Mouse (Mus musculus) embryonic fibroblast, embryonic 13.5 days (primary cell): ENCODE data around the gene Shisal1. TPM values are rescaled to one million over a fixed set of nuclear protein-coding genes. Genes with fewer than 3 reads are reported as not detected.
A peak's percentile ranks its signal among the peaks of the same experiment; 100 is the strongest.

Source experiments
- H3K27ac ChIP-seq: 2 replicates; pipeline ENCODE4 v1.5.1; 2012; ENCODE audit warnings: low read length, control low read depth, inconsistent platforms; ENCODE audit not compliant: insufficient read depth
- H3K4me1 ChIP-seq: 2 replicates; pipeline ENCODE4 v1.6.1; 2011; ENCODE audit warnings: low read length; ENCODE audit not compliant: control insufficient read depth, insufficient read depth
- H3K4me3 ChIP-seq: 2 replicates; pipeline ENCODE4 v1.5.1; 2011; ENCODE audit warnings: mild to moderate bottlenecking, control low read depth, low read length; ENCODE audit not compliant: insufficient read depth
- CTCF ChIP-seq: IDR thresholded peaks from 2 replicates; pipeline ENCODE4 v1.5.1; 2011; ENCODE audit warnings: mild to moderate bottlenecking, control low read depth, low read length, moderate library complexity, borderline replicate concordance; ENCODE audit not compliant: insufficient read depth
- POLR2A ChIP-seq: IDR thresholded peaks from 2 replicates; pipeline ENCODE4 v1.6.1; 2011; ENCODE audit warnings: low read depth, mild to moderate bottlenecking, control low read depth, low read length, moderate library complexity
- polyA plus RNA-seq: library from polyadenylated mRNA; stranded (reverse); fragments of >200 nt; gene quantifications from 2 replicates; pipeline ENCODE4 v1.2.4, GENCODE M21; 2011; ENCODE audit warnings: low read depth; ENCODE audit not compliant: missing spikeins, insufficient read length

Gene Shisal1
- polyA plus RNA-seq, 1 experiment = 0.35 TPM

GRCm38 (mm10) chr15:84403454-84404113, 43.3 kb downstream of the Shisal1 start:
- Histone ChIP-seq H3K27ac (no peak overlapping the region), H3K4me1 (no peaks in the 10 kb centered on the region), H3K4me3 (no peak overlapping the region)
- TF ChIP-seq POLR2A (no peak), CTCF (no peak)

GRCm38 (mm10) chr15:84398617-84399016, 48.3 kb downstream of the Shisal1 start:
- Histone ChIP-seq H3K4me3 (no peak overlapping the region), H3K4me1 (no peaks in the 10 kb centered on the region), H3K27ac (no peak overlapping the region)
- TF ChIP-seq CTCF (no peak), POLR2A (no peak)

GRCm38 (mm10) chr15:84397663-84398169, 49.2 kb downstream of the Shisal1 start:
- Histone ChIP-seq H3K4me1 (no peaks in the 10 kb centered on the region), H3K4me3 (no peak overlapping the region), H3K27ac (no peak overlapping the region)
- TF ChIP-seq POLR2A = no peak
- no peak for TF ChIP-seq CTCF

GRCm38 (mm10) chr15:84395341-84396067, 51.4 kb downstream of the Shisal1 start:
- TF ChIP-seq CTCF = no peak
- no peak for TF ChIP-seq POLR2A
- Histone ChIP-seq H3K4me1 (no peaks in the 10 kb centered on the region), H3K27ac (no peak overlapping the region), H3K4me3 (no peak overlapping the region)

- no peak overlapping the region for H3K27ac ChIP-seq
- TF ChIP-seq POLR2A (no peak), CTCF (0 out of 2 replicates have a peak, but pooled peaks have one; percentile 7)
- H3K4me3 ChIP-seq = no peak overlapping the region
- no peaks in the 10 kb centered on the region for H3K4me1 ChIP-seq
These were observed 53.6 kb downstream of the Shisal1 start for GRCm38 (mm10) chr15:84393341-84393740.

- TF ChIP-seq CTCF = no peak
- TF ChIP-seq POLR2A = no peak
- Histone ChIP-seq H3K4me3 (no peak overlapping the region), H3K27ac (no peak overlapping the region), H3K4me1 (no peaks in the 10 kb centered on the region)
These were observed 54.1 kb downstream of the Shisal1 start for GRCm38 (mm10) chr15:84392840-84393239.

- Histone ChIP-seq H3K27ac (no peak overlapping the region), H3K4me3 (no peak overlapping the region), H3K4me1 (no peaks in the 10 kb centered on the region)
- TF ChIP-seq POLR2A (no peak), CTCF (no peak)
These were observed 54.8 kb downstream of the Shisal1 start for GRCm38 (mm10) chr15:84392131-84392530.

GRCm38 (mm10) chr15:84388698-84389131, 58.2 kb downstream of the Shisal1 start:
- no peak overlapping the region for H3K4me3 ChIP-seq
- no peak for TF ChIP-seq POLR2A
- TF ChIP-seq CTCF = no peak
- no peak overlapping the region for H3K27ac ChIP-seq
- no peaks in the 10 kb centered on the region for H3K4me1 ChIP-seq

- Histone ChIP-seq H3K27ac (no peak overlapping the region), H3K4me3 (no peak overlapping the region), H3K4me1 (no peaks in the 10 kb centered on the region)
- no peak for TF ChIP-seq POLR2A
- TF ChIP-seq CTCF = no peak
These were observed 60.8 kb downstream of the Shisal1 start for GRCm38 (mm10) chr15:84385995-84386565.
